Mouse (Mus musculus): Measurements from ENCODE around the gene Shb. TPM values are rescaled to one million over a fixed set of nuclear protein-coding genes. Genes with fewer than 3 reads are reported as not detected.

Gene Shb
- 33.0 and 71.5 TPM in 2 replicates for polyA plus RNA-seq (2012; rRNA removed)

DNA sequence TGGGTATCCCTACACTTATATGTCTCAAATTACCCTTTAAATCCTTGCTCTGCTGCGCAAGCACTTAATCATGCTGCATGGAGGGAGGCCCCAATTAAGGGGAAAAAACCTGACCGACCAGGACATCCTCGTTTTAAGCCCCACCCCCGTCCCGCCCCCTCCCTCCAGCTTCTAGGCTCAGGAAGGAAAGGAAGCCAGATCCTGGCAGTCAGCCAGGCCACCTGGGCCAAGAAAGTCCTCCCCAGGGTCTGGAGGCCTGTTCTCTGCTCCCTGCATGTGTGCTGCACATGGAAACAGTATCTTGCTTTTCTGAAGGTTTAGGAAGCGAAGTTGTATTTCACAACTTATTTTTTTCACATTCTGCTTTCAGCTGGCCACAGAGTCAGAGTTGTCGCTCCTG is at the start of gene Shb:
Gene Shb, minus strand, starts transcription at position 96 of the 400 bp plus-strand sequence.
- H3K27ac ChIP-seq (ENCODE audit: insufficient read depth, low read depth, low read length) = peak within 1 kb of the TSS; percentile 70
- no peaks in the 10 kb centered on the region for H3K27me3 ChIP-seq (ENCODE audit: control insufficient read depth, insufficient read depth, low read length)
- peaks cover 19% of the 10 kb centered on the region for H3K4me1 ChIP-seq (ENCODE audit: control insufficient read depth, insufficient read depth, insufficient read length, low read length)
- peak within 1 kb of the TSS; percentile 69; the same call in 1 of the 2 replicates for H3K4me3 ChIP-seq (ENCODE audit: low read depth, low read length)
- TF ChIP-seq CTCF (IDR thresholded peaks at IDR 0.05; ENCODE audit: extremely low read depth, insufficient read length, insufficient replicate concordance, low read depth, low read length) = no peak
- no peak for TF ChIP-seq POLR2A (IDR thresholded peaks at IDR 0.05; ENCODE audit: low read depth, low read length)
- no peaks in the 10 kb centered on the region for H3K36me3 ChIP-seq (ENCODE audit: control insufficient read depth, insufficient read depth, low read length)
- WGBS = 4% methylated on average over 7 of the region's 7 CpGs

DNA sequence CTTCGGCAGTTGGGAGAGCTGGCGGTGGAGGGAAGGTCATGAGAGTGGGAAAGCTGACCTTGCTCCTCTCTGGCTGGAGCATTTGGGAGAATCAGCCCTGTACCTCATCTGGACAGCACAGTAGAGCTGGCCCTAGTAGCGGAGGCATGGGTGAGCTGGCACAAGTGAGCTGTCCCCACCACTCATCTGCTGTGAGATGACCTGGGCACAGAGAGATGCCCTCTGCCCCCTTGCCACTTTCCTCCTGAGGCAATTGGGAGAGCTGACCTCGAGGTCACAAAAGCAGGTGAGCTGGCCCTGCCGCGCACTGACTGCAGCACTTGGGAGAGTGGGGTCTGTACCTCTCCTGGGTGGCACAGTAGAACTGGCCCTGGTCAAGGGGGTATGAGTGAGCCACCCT is 48.8 kb upstream of the Shb start:
- Histone ChIP-seq H3K4me3 (ENCODE audit: low read depth, low read length) (no peak overlapping the region), H3K27me3 (ENCODE audit: control insufficient read depth, insufficient read depth, low read length) (no peaks in the 10 kb centered on the region), H3K36me3 (ENCODE audit: control insufficient read depth, insufficient read depth, low read length) (no peaks in the 10 kb centered on the region), H3K4me1 (ENCODE audit: control insufficient read depth, insufficient read depth, insufficient read length, low read length) (peaks cover 21% of the 10 kb centered on the region), H3K27ac (ENCODE audit: insufficient read depth, low read depth, low read length) (no peak overlapping the region)
- TF ChIP-seq CTCF (IDR thresholded peaks at IDR 0.05; ENCODE audit: extremely low read depth, insufficient read length, insufficient replicate concordance, low read depth, low read length) (no peak), POLR2A (IDR thresholded peaks at IDR 0.05; ENCODE audit: low read depth, low read length) (no peak)
- WGBS = 88% methylated on average over 6 of the region's 6 CpGs

DNA sequence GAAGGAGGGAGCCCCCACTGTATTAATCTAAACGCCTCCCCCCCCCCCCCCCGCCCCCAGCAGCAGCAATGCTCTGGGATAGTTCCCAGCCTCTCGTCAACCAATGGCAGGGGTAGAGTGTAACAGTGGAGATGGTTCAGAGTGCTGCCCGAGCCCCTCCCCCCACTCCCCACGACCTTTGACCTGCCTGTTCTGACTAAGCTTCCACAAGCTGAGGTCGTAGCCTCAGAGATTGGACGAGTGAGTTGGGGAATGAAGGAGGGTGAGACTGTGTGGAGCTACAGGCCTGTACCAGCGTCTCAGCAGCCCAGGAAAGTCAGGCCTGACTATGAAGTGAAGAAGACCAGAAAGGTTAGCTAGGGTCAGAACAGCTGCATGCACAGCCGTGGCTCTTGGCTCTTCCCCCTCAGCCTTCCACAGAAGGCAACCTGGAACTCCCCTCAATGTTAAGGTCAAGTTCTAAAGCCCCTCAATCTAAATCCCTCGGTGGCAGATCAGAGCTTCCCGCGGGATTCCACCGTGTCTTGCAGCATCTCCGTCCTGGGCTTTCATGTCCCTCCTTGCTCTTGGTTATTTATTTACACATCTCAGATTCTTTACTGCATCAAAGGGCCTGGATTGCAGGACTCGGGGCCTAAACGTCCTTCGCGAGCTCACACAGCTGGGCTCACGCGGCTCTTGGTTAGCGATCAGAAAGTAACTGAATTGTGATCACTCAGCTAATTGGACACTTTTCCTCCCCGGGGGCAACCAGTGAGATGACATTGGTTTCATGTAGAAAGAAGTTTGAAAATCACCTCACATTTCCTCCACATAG is 46.5 kb upstream of the Shb start:
- no peak overlapping the region for H3K4me3 ChIP-seq (ENCODE audit: low read depth, low read length)
- WGBS = 34% methylated on average over 22 of the region's 22 CpGs
- no peaks in the 10 kb centered on the region for H3K27me3 ChIP-seq (ENCODE audit: control insufficient read depth, insufficient read depth, low read length)
- no peaks in the 10 kb centered on the region for H3K36me3 ChIP-seq (ENCODE audit: control insufficient read depth, insufficient read depth, low read length)
- H3K4me1 ChIP-seq (ENCODE audit: control insufficient read depth, insufficient read depth, insufficient read length, low read length) = peaks cover 10% of the 10 kb centered on the region
- TF ChIP-seq POLR2A (IDR thresholded peaks at IDR 0.05; ENCODE audit: low read depth, low read length) (no peak), CTCF (IDR thresholded peaks at IDR 0.05; ENCODE audit: extremely low read depth, insufficient read length, insufficient replicate concordance, low read depth, low read length) (no peak)
- no peak overlapping the region for H3K27ac ChIP-seq (ENCODE audit: insufficient read depth, low read depth, low read length)

DNA sequence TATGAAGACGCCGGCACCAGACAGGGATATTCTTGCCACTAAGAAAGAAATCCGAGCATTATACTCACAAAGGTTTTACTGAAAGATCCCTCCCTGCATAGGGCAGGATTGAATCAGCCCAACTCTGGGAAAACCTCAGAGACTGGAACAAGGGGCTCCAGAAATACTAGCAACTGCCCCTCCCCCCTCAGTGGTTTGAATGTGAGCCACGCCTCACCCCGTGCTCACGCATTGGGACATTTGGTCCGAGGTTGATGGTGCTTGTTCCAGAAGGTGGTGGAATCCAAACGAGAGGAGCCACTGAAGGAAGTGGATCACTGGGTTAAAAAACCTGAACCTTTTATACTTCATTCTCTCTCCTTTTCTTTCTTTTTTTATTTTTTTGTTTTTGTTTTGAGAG is 45.4 kb upstream of the Shb start:
- Histone ChIP-seq H3K4me3 (ENCODE audit: low read depth, low read length) (no peak overlapping the region), H3K4me1 (ENCODE audit: control insufficient read depth, insufficient read depth, insufficient read length, low read length) (peaks cover 6% of the 10 kb centered on the region), H3K27me3 (ENCODE audit: control insufficient read depth, insufficient read depth, low read length) (no peaks in the 10 kb centered on the region), H3K27ac (ENCODE audit: insufficient read depth, low read depth, low read length) (no peak overlapping the region), H3K36me3 (ENCODE audit: control insufficient read depth, insufficient read depth, low read length) (no peaks in the 10 kb centered on the region)
- WGBS = 70% methylated on average over 8 of the region's 8 CpGs
- no peak for TF ChIP-seq CTCF (IDR thresholded peaks at IDR 0.05; ENCODE audit: extremely low read depth, insufficient read length, insufficient replicate concordance, low read depth, low read length)

DNA sequence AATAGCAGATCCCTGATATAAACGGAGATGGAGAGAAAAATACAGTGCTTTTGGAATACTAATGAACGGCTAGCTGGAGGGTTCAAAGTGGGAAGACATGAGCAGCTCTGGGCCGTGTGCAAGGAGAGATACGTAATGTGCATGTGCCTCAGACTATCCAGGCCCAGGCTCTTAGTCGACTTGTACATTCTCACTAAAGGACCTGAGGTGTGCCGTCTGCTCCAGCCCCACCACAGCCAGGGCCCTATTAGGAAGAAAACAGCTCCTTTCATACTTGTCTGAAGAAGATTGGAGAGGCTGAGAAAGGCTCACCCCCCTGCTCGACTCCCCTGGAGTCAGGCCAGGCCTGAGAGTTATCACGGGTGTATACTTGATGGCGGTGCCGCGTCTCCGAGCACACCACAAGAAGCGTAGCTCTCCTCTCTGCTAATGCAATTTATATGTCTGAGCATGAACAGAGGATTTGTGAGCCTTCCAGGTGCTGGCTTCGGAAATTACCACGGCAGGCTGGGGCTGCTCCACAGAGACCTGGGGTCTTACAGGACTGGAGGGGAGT is 42.4 kb upstream of the Shb start:
- 81% methylated on average over 15 of the region's 15 CpGs for WGBS
- Histone ChIP-seq H3K36me3 (ENCODE audit: control insufficient read depth, insufficient read depth, low read length) (no peaks in the 10 kb centered on the region), H3K4me3 (ENCODE audit: low read depth, low read length) (no peak overlapping the region), H3K4me1 (ENCODE audit: control insufficient read depth, insufficient read depth, insufficient read length, low read length) (peaks cover 6% of the 10 kb centered on the region), H3K27me3 (ENCODE audit: control insufficient read depth, insufficient read depth, low read length) (no peaks in the 10 kb centered on the region), H3K27ac (ENCODE audit: insufficient read depth, low read depth, low read length) (no peak overlapping the region)
- TF ChIP-seq CTCF (IDR thresholded peaks at IDR 0.05; ENCODE audit: extremely low read depth, insufficient read length, insufficient replicate concordance, low read depth, low read length) (no peak), POLR2A (IDR thresholded peaks at IDR 0.05; ENCODE audit: low read depth, low read length) (no peak)

DNA sequence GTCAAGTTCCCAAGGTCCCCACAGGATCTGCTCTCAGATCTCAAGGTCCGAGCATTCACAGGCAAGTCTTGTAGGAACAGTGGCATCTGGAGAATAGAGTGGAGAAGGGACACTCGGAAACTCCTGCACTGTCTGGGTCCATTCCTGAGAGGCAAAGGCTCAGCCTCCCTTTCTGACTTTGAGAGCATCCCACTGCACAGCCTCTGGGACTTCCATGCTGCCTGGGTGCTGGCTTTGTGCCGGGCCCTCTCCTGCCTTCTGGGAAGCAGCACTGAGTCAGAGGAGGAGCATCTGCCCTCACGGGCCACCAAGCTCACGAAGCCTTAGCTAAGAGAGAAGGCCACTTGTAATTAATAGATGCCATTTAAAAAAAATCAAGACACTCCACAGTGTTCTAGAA is 37.3 kb upstream of the Shb start:
- H3K4me3 ChIP-seq (ENCODE audit: low read depth, low read length) = no peak overlapping the region
- no peaks in the 10 kb centered on the region for H3K27me3 ChIP-seq (ENCODE audit: control insufficient read depth, insufficient read depth, low read length)
- no peak overlapping the region for H3K27ac ChIP-seq (ENCODE audit: insufficient read depth, low read depth, low read length)
- no peaks in the 10 kb centered on the region for H3K36me3 ChIP-seq (ENCODE audit: control insufficient read depth, insufficient read depth, low read length)
- no peak for TF ChIP-seq CTCF (IDR thresholded peaks at IDR 0.05; ENCODE audit: extremely low read depth, insufficient read length, insufficient replicate concordance, low read depth, low read length)
- TF ChIP-seq POLR2A (IDR thresholded peaks at IDR 0.05; ENCODE audit: low read depth, low read length) = no peak
- 79% methylated on average over 5 of the region's 5 CpGs for WGBS
- H3K4me1 ChIP-seq (ENCODE audit: control insufficient read depth, insufficient read depth, insufficient read length, low read length) = no peaks in the 10 kb centered on the region

DNA sequence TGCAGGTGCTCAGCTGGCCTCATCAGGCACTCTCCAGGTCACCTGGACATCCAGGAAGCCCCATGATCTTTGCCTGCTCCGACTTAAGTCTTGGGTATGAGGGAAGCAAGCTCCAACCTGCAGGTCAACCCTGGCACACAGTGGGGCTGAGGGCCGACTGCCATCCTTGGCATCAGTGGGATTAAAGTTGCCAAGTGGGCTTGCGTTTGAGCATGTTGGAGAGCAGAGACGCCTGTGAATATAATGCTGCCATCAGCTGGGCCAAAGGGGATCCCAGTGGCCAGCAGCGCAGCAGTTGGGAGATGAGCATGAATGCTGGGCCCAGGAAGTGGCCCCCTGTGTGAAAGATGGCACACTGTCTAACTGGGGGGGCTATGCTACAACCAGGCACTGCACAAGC is 25.9 kb upstream of the Shb start:
- Histone ChIP-seq H3K4me1 (ENCODE audit: control insufficient read depth, insufficient read depth, insufficient read length, low read length) (no peaks in the 10 kb centered on the region), H3K27me3 (ENCODE audit: control insufficient read depth, insufficient read depth, low read length) (no peaks in the 10 kb centered on the region), H3K4me3 (ENCODE audit: low read depth, low read length) (no peak overlapping the region), H3K36me3 (ENCODE audit: control insufficient read depth, insufficient read depth, low read length) (no peaks in the 10 kb centered on the region), H3K27ac (ENCODE audit: insufficient read depth, low read depth, low read length) (no peak overlapping the region)
- WGBS = 90% methylated on average over 5 of the region's 5 CpGs
- TF ChIP-seq POLR2A (IDR thresholded peaks at IDR 0.05; ENCODE audit: low read depth, low read length) (no peak), CTCF (IDR thresholded peaks at IDR 0.05; ENCODE audit: extremely low read depth, insufficient read length, insufficient replicate concordance, low read depth, low read length) (no peak)

All from small intestine, adult 2 months (tissue).